Mouse (Mus musculus): Measurements from ENCODE around the gene Tfg.

Gene Tfg

DNA sequence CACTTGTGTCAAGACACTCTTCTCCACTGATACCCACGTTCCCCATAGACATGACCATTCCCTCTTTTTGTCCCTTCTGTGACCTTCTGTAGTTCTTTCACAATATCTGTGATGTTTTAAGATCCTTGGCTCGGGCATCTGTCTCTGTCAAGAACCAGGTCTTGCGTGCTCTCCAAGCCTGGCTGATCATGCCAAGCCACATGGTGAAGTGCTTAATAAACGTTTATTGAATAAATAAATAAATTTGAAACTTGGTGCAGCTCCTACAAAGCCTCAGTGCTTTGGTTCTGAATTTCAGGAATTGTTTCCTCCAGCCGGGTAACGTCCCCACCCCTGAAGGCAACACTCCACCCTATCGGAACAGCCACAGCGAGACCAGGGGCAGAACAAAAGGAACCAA is 46.3 kb downstream of the Tfg start:
- no peak for TF ChIP-seq GATA4 (IDR thresholded peaks at IDR 0.05; ENCODE audit: insufficient replicate concordance, low read length)

DNA sequence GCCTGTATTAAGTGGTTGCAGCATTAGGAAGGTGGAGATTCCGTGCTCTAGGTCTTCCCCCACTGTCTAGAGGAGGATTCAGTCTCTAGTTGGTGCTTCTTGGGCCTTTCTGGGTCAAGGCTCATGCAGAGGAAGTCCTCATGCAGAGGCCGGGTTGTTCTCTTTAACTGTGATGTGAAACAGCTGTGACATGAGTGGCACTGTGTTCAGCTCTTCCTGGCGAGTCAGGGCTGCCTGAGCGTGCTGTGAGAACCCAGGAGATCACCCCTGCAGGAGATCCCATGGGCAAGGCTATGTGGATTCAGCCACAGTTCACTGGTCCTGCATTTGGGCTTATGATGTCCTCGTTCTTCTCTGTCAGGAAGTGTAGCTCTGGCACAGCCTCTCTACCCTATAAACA is 47.7 kb downstream of the Tfg start:
- TF ChIP-seq GATA4 (IDR thresholded peaks at IDR 0.05; ENCODE audit: insufficient replicate concordance, low read length) = no peak

DNA sequence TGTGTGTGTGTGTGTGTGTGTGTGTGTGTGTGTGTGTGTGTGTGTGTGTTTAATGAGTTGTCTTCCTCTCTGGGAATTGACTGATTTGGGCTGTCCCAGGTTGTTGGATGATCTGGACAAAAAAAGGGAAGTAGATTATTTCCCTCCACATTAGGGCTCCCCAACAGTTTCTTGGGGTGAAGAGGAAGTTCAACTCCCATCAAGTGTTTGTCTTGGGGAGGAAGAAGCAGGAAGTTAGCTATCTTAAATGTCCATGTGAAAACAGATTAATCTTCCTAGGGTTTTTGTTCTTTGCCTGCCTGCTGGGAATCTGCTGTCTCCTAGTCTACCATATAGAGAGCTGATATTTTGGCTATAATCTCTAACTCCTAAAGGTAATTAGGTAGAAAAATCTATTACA is 58.4 kb downstream of the Tfg start:
- peak; percentile 88 for TF ChIP-seq GATA4 (IDR thresholded peaks at IDR 0.05; ENCODE audit: insufficient replicate concordance, low read length)

DNA sequence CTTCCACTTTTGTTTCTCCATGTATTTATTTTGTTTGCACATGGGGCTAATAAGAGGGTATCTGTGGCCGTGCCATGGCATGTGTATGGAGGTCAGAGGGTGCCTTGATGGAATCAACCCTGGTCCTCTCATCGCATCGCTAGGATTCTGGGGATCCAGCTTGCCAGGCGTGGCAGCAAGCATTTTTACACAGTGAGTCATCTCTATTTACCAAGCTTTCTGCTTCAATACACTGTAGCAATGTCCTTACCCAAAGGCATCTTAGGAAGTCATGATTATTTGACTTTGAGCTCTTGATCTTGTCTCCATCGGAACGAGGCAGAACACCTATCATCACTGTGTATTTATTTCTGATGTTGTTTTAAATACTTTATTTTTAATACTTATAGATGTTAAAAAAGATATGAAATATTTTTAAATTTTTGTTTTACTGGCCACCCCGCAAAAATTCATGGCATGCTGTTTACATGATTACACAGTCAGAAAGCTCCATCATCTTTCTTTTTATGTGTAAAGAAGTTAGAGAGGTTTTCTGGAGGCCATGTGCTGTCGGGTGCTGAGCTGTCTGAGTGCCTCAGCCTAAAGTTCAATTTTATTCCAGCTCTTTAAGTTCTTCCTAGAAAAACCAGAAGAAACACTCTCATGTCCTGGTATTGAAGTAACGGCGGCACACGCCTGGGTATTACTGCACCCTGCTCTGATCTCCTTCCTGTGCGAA is 61.9 kb downstream of the Tfg start:
- no peak for TF ChIP-seq GATA4 (IDR thresholded peaks at IDR 0.05; ENCODE audit: insufficient replicate concordance, low read length)

DNA sequence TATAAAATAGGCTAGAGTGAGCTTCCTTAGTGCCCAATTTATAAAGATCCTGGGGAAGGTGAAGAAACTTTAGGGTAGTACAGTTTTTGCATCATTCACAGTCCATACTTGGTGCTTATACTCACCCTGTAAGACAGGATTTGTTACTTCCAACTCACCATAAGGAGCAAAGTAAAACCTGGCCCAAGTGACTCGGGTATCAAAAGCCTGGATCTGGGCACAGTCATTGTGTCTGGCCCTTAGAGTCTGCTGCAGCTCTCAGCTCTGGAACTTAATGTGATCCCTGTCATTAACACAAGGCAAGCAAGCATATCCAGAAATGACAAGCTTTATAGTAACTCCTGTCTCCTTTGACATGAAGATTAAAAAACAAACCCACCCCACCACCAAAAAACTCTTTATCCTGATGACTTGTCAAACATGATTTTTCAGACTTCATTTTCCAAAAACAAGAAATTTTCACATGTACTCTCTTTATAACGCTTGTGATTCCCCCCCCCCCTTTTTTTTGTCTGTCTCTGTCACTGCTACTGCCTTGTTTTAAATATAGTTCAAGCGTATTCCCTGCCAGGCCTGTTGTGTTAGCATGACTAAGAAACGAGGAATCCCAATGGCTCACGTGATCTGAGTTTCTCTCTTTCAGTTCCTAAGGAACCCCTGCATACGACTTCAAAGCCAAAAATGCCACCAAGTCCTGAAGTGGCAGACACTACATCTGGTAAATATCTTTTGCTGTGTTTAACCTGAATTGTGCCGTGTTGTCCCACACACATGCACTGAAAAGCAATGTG is 70.7 kb downstream of the Tfg start:
- no peak for TF ChIP-seq GATA4 (IDR thresholded peaks at IDR 0.05; ENCODE audit: insufficient replicate concordance, low read length)

GRCm38 (mm10) chr16:56645251-56645650 is 72.0 kb downstream of the Tfg start:
- no peak for TF ChIP-seq GATA4 (IDR thresholded peaks at IDR 0.05; ENCODE audit: insufficient replicate concordance, low read length)
